Mouse (Mus musculus) small intestine, adult 2 months (tissue): ENCODE measurements around the gene 1810013L24Rik. TPM values are rescaled to one million over a fixed set of nuclear protein-coding genes. Genes with fewer than 3 reads are reported as not detected.

ENCODE experiments used
- H3K27ac ChIP-seq: fragments of 200-500 bp; 2 replicates; pipeline ENCODE4 v1.5.1; 2012; ENCODE audit warnings: low read depth, low read length, control low read depth, inconsistent platforms; ENCODE audit not compliant: insufficient read depth
- H3K27me3 ChIP-seq: fragments of 200-500 bp; 2 replicates; pipeline ENCODE4 v1.6.1; 2012; ENCODE audit warnings: mild to moderate bottlenecking, moderate library complexity, low read length, inconsistent platforms; ENCODE audit not compliant: control insufficient read depth, insufficient read depth
- H3K36me3 ChIP-seq: fragments of 200-500 bp; 2 replicates; pipeline ENCODE4 v1.6.1; 2012; ENCODE audit warnings: mild to moderate bottlenecking, low read length, control low read depth, inconsistent platforms; ENCODE audit not compliant: control insufficient read depth, insufficient read depth
- H3K4me1 ChIP-seq: fragments of 200-500 bp; 2 replicates; pipeline ENCODE4 v1.6.1; 2012; ENCODE audit warnings: low read length, inconsistent platforms, mixed read lengths; ENCODE audit not compliant: control insufficient read depth, insufficient read depth, insufficient read length
- H3K4me3 ChIP-seq: fragments of 200-500 bp; 2 replicates; pipeline ENCODE4 v1.5.1; 2012; ENCODE audit warnings: low read depth, mild to moderate bottlenecking, control low read depth, inconsistent platforms, low read length, moderate library complexity
- CTCF ChIP-seq: fragments of 200-500 bp; IDR thresholded peaks from 2 replicates; pipeline ENCODE4 v1.5.1; 2012; ENCODE audit warnings: low read depth, mild to moderate bottlenecking, control low read depth, inconsistent platforms, low read length, moderate library complexity, mixed read lengths; ENCODE audit not compliant: insufficient replicate concordance, insufficient read length; ENCODE audit errors: extremely low read depth
- POLR2A ChIP-seq: fragments of 200-500 bp; IDR thresholded peaks from 2 replicates; pipeline ENCODE4 v1.6.1; 2012; ENCODE audit warnings: low read depth, mild to moderate bottlenecking, control low read depth, inconsistent platforms, low read length, moderate library complexity
- WGBS: fragments of 180-500 bp; shearing (Covaris S2); methylation state at CpG from one replicate; pipeline ENCODE4 v1.1.7; 2018; 5-methylcytosine and 5-hydroxymethylcytosine counted together
- polyA plus RNA-seq: library from polyadenylated mRNA; depleted of rRNA; stranded (reverse); fragments of >200 nt; gene quantifications from 2 replicates; pipeline ENCODE4 v1.2.3, GENCODE M21; 2012

The 1810013L24Rik gene
- polyA plus RNA-seq, 1 experiment, result 12.7 TPM

DNA sequence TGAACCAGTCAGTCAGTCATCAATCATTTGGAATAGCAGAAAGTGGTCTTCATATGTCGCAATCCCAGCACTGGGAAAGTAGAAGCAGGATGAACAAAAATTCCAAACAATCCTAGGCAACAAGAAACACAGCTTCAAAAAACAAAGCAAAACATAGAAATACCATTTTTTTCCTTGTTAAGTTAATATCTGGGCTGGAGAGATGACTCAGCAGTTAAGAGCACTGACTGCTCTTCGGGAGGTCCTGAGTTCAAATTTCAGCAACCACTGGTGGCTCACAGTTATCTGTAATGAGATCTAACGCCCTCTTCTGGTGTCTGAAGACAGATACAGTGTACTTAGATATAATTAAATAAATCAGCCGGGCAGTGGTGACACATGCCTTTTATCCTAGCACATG is 7.3 kb upstream of the 1810013L24Rik start:
- Histone ChIP-seq H3K36me3 (no peaks in the 10 kb centered on the region), H3K4me1 (no peaks in the 10 kb centered on the region), H3K27me3 (no peaks in the 10 kb centered on the region), H3K4me3 (no peak overlapping the region), H3K27ac (no peak overlapping the region)
- WGBS, result 77% methylated on average over 4 of the region's 4 CpGs
- TF ChIP-seq POLR2A (no peak), CTCF (no peak)

GRCm38 (mm10) chr16:8823661-8824060 is 6.2 kb upstream of the 1810013L24Rik start:
- no peaks in the 10 kb centered on the region for H3K36me3 ChIP-seq
- 67% methylated on average over 2 of the region's 2 CpGs for whole genome bisulfite sequencing
- no peak overlapping the region for H3K4me3 ChIP-seq
- no peaks in the 10 kb centered on the region for H3K4me1 ChIP-seq
- no peaks in the 10 kb centered on the region for H3K27me3 ChIP-seq
- H3K27ac ChIP-seq, result no peak overlapping the region
- TF ChIP-seq CTCF, result no peak
- TF ChIP-seq POLR2A, result no peak

DNA sequence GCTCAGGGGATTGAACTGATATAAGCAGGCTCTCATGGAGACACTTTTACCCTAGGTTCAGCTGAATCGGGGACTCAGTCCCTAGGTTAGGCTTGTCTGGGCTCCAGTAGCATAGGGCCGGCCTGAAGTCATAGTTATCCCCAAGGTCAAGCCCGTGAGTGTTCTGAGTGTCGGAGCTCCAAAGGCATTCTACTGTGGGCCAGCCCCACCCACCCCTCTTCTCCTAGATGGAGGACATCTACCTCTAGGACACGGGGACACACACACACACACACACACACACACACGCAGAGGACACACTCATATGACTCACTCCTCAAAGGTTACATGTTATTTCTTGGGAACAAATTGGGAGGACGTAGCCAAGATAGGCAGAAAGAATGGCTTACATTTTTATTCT is 2.5 kb upstream of the 1810013L24Rik start:
- H3K27me3 ChIP-seq, result no peaks in the 10 kb centered on the region
- no peaks in the 10 kb centered on the region for H3K4me1 ChIP-seq
- TF ChIP-seq CTCF (no peak), POLR2A (no peak)
- peaks cover 3% of the 10 kb centered on the region; the same call in 1 of the 2 replicates for H3K36me3 ChIP-seq
- 87% methylated on average over 7 of the region's 7 CpGs for WGBS
- no peak overlapping the region for H3K4me3 ChIP-seq
- H3K27ac ChIP-seq, result no peak overlapping the region

DNA sequence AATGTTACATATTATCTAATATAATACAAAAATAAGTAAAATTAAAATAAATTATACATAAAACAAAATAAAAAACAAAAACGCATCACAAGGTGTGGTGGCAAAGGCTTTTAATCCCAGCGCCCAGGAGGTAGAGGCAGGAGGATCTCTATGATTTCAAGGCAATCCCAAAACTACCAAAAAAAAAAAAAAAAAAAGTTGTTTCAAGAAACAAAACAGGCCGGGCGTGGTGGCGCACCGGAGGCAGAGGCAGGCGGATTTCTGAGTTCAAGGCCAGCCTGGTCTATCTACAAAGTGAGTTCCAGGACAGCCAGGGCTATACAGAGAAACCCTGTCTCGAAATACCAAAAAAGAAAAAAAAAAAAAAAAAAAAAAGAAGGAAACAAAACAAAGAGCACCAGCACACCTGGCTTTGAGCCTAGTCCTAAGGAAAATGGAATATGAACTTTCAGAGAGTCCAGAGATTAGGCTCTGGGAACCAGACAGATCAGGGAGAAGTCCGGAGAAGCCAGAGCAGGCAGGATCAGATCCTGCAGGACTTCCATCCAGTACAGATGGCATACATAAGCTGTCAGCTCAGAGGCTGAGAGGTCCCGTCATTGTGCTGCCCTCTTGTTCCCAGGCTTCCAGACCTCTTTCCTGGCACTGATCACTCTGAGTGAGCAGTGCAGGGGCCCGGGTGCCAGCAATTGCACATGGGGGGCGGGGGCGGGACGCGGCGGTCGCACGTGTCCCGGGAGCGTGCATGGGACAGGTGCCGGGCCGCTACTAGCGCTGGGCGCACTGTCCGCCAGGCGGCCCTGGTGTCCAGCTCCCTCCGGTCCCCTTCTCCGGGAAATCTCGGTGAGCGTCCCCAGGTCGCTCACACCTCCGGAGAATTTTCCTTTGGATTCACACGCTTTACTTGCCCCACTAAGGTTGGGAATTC is 1.0 kb upstream of the 1810013L24Rik start:
- 7% methylated on average over 33 of the region's 33 CpGs for WGBS
- H3K27me3 ChIP-seq, result no peaks in the 10 kb centered on the region
- H3K36me3 ChIP-seq, result peaks cover 8% of the 10 kb centered on the region; the same call in 1 of the 2 replicates
- peak overlapping the region; percentile 60 for H3K4me3 ChIP-seq
- TF ChIP-seq CTCF, result peak; percentile 56; the same call in 1 of the 2 replicates
- TF ChIP-seq POLR2A, result no peak
- no peaks in the 10 kb centered on the region for H3K4me1 ChIP-seq
- peak overlapping the region; percentile 94 for H3K27ac ChIP-seq

DNA sequence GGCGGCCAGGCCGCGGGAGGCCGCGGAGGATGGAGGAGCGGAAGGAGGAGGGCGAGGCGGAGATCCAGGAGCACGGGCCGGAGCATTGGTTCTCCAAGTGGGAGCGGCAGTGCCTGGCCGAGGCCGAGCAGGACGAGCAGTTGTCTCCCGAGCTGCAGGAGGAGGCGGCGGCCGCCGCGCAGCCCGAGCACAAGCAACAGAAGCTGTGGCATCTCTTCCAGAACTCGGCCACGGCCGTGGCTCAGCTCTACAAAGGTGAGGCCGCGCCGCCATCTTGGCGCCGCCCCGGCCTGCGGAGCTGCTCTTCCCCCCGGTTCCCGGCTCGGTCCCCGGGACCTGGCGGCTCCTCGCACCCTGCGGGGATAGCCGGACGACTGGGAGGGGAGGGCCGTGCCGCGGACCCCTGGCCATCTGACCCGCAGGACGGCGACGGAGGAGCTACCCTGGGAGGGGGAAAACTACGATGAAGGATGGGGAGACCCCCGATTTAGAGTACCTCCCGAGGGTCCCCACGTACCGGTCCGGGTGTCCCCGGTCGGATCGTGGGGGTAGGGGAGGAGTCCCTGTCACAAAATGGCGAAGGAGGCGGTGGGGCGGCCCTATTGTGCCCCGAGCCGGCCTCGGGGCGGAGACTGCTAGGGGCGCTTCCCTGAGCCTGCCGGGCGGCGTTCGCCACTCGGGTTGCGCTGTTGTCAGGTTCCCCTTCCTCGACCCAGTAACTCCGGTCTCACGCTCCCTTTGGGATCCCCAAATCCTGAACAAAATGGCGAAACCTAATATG is 721 bp downstream of the 1810013L24Rik start:
- no peaks in the 10 kb centered on the region; the same call in 1 of the 2 replicates for H3K4me1 ChIP-seq
- no peaks in the 10 kb centered on the region for H3K27me3 ChIP-seq
- under 1% methylated on average over 71 of the region's 74 CpGs for WGBS
- TF ChIP-seq POLR2A (peak; percentile 25; the same call in 1 of the 2 replicates), CTCF (no peak)
- H3K4me3 ChIP-seq, result peak overlapping the region; percentile 97
- peaks cover 18% of the 10 kb centered on the region for H3K36me3 ChIP-seq
- peak overlapping the region; percentile 98 for H3K27ac ChIP-seq

- WGBS, result 2% methylated on average over 12 of the region's 12 CpGs
- Histone ChIP-seq H3K4me3 (peak overlapping the region; percentile 97), H3K4me1 (no peaks in the 10 kb centered on the region; the same call in 1 of the 2 replicates), H3K36me3 (peaks cover 20% of the 10 kb centered on the region), H3K27ac (peak overlapping the region; percentile 98), H3K27me3 (no peaks in the 10 kb centered on the region)
- TF ChIP-seq CTCF, result no peak
- TF ChIP-seq POLR2A, result no peak
These were observed 1.3 kb downstream of the 1810013L24Rik start for GRCm38 (mm10) chr16:8831241-8831640.
